Mouse (Mus musculus): Measurements from ENCODE around the gene Myo16.

DNA sequence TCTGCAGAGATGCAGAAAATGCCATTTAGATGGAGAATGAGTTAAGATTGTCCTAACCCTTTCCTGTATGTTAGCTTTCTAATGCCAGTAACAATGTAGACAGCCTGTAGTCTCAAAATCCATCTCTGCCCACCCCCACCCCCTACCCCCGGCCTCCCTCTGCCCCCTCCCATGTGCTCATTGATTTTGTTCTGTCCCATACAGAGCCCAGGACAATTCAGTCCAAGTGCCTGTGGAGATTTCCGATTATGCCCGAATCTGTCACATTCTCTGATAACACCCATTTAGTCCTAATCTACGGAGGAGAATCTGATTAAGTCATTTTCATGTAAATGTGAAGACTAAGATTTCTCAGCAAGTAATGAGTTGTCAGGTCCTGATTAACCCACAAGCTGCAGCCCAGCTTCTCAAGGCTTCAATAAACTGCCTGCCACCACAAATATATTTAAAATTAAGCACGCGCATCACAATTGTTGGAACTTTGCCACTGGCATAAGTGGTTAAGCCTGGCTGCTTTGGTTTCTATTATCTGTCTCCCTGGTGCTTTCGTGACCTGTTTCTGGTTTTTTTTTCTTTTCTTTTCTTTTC is 237.5 kb downstream of the Myo16 start:
- TF ChIP-seq CTCF (IDR thresholded peaks at IDR 0.05) (no peak), EP300 (IDR thresholded peaks at IDR 0.05; ENCODE audit: insufficient read depth, low read depth, low read length) (no peak), POLR2A (IDR thresholded peaks at IDR 0.05; ENCODE audit: insufficient read depth, low read depth, low read length) (no peak)

Data from heart, adult 2 months (tissue).